Mouse (Mus musculus): Measurements from ENCODE around the gene Tex44. TPM values are rescaled to one million over a fixed set of nuclear protein-coding genes. Genes with fewer than 3 reads are reported as not detected.
A peak's percentile ranks its signal among the peaks of the same experiment; 100 is the strongest.

The Tex44 gene
- polyA plus RNA-seq, 1 experiment = 0.11 TPM

DNA sequence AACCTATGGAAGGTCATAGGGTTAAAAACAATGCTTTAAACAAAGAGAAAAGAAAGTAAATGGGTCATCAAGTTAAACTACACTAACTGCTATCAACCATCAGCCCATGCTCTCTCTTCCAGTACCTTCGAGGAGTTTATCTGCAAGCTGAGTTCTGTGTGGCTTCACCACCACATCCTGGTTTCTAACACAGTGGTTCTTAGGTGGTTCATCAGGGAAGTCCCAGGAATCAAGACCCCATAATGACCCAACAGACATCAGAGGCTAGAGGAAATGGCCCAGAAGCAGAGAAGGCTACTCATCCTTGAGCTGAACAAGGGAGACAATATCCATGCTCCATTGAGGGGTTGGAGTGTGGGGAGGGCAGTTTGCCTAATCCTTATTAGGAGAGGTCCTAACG, 11.0 kb upstream of the Tex44 start:
- DNase-seq = no peak
- TF ChIP-seq CTCF (IDR thresholded peaks at IDR 0.05; ENCODE audit: insufficient read depth, low read length) = no peak
- TF ChIP-seq POLR2A (IDR thresholded peaks at IDR 0.05; ENCODE audit: borderline replicate concordance, extremely low read depth, low read depth, low read length) = no peak
- Histone ChIP-seq H3K4me1 (ENCODE audit: control insufficient read depth, insufficient read depth, low read length) (no peaks in the 10 kb centered on the region), H3K4me3 (replicated peaks; ENCODE audit: extremely low read depth, low read depth, low read length) (no peak overlapping the region)
- 48% methylated on average over 2 of the region's 2 CpGs for whole genome bisulfite sequencing

DNA sequence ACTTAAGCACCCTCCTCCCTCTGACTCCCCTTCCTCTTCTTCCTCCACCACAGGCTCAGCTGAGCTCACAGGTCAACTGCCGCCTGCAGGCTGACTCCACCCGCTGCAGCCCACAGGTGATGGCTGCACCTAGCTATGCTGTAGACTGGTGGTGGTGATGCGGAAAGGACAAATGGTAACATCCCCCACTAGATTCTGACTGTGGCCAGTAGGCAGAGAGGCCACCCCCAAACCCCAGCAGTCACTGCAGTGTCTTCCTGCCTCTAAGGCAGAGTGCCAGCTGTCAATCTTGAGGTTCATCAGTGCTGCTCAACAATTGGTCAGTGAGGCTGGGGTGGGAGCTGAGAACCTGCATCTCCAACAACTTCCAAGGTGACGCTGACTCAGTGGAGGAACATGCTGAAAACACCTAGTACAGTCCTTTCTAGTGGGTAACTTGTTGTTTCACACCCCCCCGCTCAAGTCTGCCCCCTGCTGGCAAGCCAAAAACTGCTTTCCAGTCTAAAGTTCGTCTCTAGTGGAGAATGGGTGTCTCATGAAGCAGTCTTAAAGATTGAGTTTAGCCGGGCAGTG, 10.4 kb upstream of the Tex44 start:
- no peaks in the 10 kb centered on the region for H3K4me1 ChIP-seq (ENCODE audit: control insufficient read depth, insufficient read depth, low read length)
- no peak overlapping the region for H3K4me3 ChIP-seq (replicated peaks; ENCODE audit: extremely low read depth, low read depth, low read length)
- WGBS = 60% methylated on average over 7 of the region's 7 CpGs
- DNase-seq = no peak
- TF ChIP-seq CTCF (IDR thresholded peaks at IDR 0.05; ENCODE audit: insufficient read depth, low read length) (peak; percentile 46), POLR2A (IDR thresholded peaks at IDR 0.05; ENCODE audit: borderline replicate concordance, extremely low read depth, low read depth, low read length) (no peak)

DNA sequence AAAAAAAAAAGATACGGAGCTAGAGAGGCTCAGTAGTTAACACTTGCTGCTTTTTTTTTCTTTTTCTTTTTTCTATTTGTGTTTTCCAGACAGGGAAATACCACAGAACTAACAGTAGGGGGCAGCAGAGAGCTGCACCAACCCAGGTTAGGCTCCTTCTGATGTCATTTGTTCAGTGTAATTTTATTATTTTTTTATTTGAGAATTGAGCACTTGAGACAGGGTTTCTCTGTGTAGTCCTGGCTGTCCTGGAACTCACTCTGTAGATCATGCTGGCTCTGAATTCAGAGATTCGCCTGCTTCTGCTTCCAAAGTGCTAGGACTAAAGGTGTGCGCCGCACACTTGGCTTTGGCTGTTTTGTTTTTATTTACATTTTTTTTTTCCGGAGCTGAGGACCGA, 9.8 kb upstream of the Tex44 start:
- DNase-seq = no peak
- H3K4me3 ChIP-seq (replicated peaks; ENCODE audit: extremely low read depth, low read depth, low read length) = no peak overlapping the region
- 61% methylated on average over 6 of the region's 6 CpGs for WGBS
- TF ChIP-seq POLR2A (IDR thresholded peaks at IDR 0.05; ENCODE audit: borderline replicate concordance, extremely low read depth, low read depth, low read length) = no peak
- peak; percentile 64 for TF ChIP-seq CTCF (IDR thresholded peaks at IDR 0.05; ENCODE audit: insufficient read depth, low read length)
- no peaks in the 10 kb centered on the region for H3K4me1 ChIP-seq (ENCODE audit: control insufficient read depth, insufficient read depth, low read length)

DNA sequence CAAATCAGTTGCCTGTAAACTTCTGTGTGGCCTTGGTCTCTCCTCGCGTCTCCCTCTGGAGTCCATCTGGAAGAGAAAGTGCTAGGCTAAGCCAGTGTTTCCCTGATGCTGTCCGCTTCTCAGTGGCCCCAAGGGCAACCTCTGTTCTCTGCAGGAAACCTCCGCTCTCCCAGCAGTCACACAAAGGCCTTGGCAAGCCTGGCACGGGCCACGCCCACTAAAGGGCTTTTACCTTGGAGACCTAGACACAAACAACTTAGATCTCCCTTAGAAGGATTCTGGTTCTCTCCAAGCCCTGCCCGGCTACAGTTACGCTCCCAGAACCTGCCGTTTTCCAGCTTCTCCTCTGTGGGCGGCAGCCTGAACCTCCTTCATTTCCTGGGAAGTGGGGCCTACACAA, 5.1 kb upstream of the Tex44 start:
- DNase-seq = no peak
- Histone ChIP-seq H3K4me3 (replicated peaks; ENCODE audit: extremely low read depth, low read depth, low read length) (no peak overlapping the region), H3K4me1 (ENCODE audit: control insufficient read depth, insufficient read depth, low read length) (no peaks in the 10 kb centered on the region)
- TF ChIP-seq POLR2A (IDR thresholded peaks at IDR 0.05; ENCODE audit: borderline replicate concordance, extremely low read depth, low read depth, low read length) (0 out of 2 replicates have a peak, but pooled peaks have one; percentile 12), CTCF (IDR thresholded peaks at IDR 0.05; ENCODE audit: insufficient read depth, low read length) (no peak)
- 38% methylated on average over 10 of the region's 10 CpGs for WGBS

DNA sequence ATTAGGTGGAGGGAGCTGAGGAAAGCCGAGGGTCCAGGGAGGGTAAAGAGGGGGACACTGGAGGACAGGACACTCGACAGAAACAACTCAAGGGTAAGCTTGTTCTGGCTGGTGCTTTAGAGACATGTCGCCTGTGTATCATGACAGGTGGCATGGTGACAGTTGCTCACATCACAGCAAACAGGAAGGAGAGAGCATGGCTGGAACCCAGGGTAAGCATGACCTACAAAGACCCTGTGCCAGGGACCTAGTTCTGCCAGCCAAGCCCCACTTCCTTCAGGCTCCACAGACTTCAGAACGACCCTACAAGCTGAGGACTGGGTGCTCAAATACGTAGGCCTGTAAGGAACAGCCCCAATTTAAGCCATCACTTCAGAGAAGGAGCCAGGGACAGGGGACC, 2.2 kb upstream of the Tex44 start:
- 62% methylated on average over 5 of the region's 5 CpGs for WGBS
- TF ChIP-seq CTCF (IDR thresholded peaks at IDR 0.05; ENCODE audit: insufficient read depth, low read length) = no peak
- no peak for TF ChIP-seq POLR2A (IDR thresholded peaks at IDR 0.05; ENCODE audit: borderline replicate concordance, extremely low read depth, low read depth, low read length)
- DNase-seq = no peak
- Histone ChIP-seq H3K4me1 (ENCODE audit: control insufficient read depth, insufficient read depth, low read length) (no peaks in the 10 kb centered on the region), H3K4me3 (replicated peaks; ENCODE audit: extremely low read depth, low read depth, low read length) (no peak overlapping the region)

DNA sequence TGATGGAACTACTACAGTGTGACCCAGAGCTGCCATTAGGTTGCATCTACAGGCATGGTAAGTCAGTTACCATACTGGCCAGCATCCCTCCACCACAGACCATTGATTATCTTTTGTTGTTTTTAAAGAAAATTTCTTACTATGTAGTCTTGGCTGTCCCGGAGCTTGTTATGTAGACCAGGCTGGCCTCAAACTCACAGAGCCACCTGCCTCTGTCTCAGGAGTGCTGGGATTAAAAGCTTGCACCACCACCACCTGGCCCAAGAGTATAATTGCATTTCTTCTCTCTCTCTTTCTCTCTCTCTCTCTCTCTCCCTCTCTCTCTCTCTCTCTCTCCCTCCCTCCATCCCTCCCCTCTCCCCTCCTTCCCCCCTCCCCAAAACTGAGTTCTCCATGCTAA, 1.8 kb upstream of the Tex44 start:
- TF ChIP-seq CTCF (IDR thresholded peaks at IDR 0.05; ENCODE audit: insufficient read depth, low read length) (no peak), POLR2A (IDR thresholded peaks at IDR 0.05; ENCODE audit: borderline replicate concordance, extremely low read depth, low read depth, low read length) (no peak)
- Histone ChIP-seq H3K4me3 (replicated peaks; ENCODE audit: extremely low read depth, low read depth, low read length) (no peak overlapping the region), H3K4me1 (ENCODE audit: control insufficient read depth, insufficient read depth, low read length) (no peaks in the 10 kb centered on the region)
- DNase-seq = no peak
- WGBS = 74% methylated on average over 1 of the region's 1 CpGs

DNA sequence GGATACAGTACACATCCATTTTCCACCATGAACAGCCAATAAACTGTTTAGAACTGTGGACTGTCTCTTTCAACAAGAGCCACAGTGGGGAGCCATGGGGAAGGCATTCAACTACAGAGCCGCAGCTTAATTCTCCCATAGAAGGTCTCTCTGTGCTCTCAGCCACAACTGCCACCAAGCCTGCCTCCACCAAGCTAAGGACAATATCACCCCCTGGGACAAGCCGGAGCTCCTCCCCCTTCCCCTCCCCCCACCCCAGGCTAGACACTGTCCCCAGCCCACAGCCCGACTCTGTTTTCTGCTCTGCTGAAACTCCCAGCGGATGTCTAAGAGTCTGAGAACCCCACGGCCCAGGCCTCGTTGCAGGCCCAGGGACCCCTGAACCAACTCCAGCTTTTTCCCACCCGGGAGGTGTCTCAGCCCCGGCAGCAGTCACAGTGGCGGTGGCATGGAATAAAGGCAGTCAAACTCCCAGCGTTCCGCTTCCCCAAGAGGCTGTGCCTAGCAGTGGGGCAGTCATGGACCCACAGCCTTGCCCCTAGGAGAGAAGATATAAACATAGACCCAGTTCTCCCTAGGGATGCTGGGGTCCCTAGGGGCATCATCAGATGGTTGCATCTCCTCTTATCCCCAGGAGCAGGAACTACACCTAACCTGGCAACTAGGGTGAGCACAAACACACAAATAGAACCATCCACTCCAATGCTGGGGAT, 1.1 kb upstream of the Tex44 start:
- no peak for DNase-seq
- no peak overlapping the region for H3K4me3 ChIP-seq (replicated peaks; ENCODE audit: extremely low read depth, low read depth, low read length)
- WGBS = 46% methylated on average over 11 of the region's 11 CpGs
- no peaks in the 10 kb centered on the region for H3K4me1 ChIP-seq (ENCODE audit: control insufficient read depth, insufficient read depth, low read length)
- TF ChIP-seq POLR2A (IDR thresholded peaks at IDR 0.05; ENCODE audit: borderline replicate concordance, extremely low read depth, low read depth, low read length) (no peak), CTCF (IDR thresholded peaks at IDR 0.05; ENCODE audit: insufficient read depth, low read length) (no peak)

DNA sequence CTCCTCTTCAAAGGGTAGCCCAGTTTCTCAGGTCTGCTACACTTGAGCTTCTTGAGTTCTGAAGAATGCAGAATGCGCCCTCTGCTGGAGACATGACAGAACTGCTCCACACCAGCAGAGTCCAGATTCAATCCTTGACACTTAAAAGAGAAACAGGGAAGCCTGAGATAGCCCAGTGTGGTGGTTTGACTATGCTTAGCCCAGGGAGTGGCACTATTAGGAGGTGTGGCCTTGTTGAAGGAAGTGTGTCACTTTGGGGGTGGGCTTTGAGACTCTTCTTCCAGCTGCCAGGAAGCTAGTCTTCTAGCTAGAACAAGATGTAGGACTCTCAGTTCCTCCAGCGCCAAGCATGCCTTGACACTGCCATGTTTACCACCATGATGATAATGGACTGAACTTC, 3.9 kb downstream of the Tex44 start:
- TF ChIP-seq POLR2A (IDR thresholded peaks at IDR 0.05; ENCODE audit: borderline replicate concordance, extremely low read depth, low read depth, low read length) (no peak), CTCF (IDR thresholded peaks at IDR 0.05; ENCODE audit: insufficient read depth, low read length) (peak; percentile 73)
- 47% methylated on average over 2 of the region's 2 CpGs for WGBS
- Histone ChIP-seq H3K4me1 (ENCODE audit: control insufficient read depth, insufficient read depth, low read length) (peaks cover 7% of the 10 kb centered on the region), H3K4me3 (replicated peaks; ENCODE audit: extremely low read depth, low read depth, low read length) (no peak overlapping the region)
- DNase-seq = peak; percentile 71

DNA sequence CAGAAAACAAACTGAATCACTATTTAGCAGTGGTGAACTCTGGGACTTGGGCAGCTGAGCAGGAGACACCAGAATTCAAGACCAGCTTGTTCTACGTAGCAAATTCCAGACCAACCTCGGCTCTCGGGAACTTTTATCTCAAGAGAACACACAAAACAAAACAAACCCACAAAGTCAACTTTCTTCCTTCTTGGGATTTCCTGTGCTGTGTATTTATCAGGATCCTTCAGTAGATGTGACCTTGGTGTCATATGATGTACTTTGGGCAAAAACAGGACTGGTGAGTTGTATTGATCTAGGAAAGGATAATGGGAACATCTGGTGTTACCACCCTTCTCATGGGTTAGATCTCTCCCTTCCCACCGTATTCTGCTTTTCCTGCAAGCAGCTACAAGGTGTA, 6.6 kb downstream of the Tex44 start:
- 39% methylated on average over 4 of the region's 4 CpGs for WGBS
- DNase-seq = no peak
- peaks cover 14% of the 10 kb centered on the region for H3K4me1 ChIP-seq (ENCODE audit: control insufficient read depth, insufficient read depth, low read length)
- TF ChIP-seq CTCF (IDR thresholded peaks at IDR 0.05; ENCODE audit: insufficient read depth, low read length) (no peak), POLR2A (IDR thresholded peaks at IDR 0.05; ENCODE audit: borderline replicate concordance, extremely low read depth, low read depth, low read length) (no peak)
- no peak overlapping the region for H3K4me3 ChIP-seq (replicated peaks; ENCODE audit: extremely low read depth, low read depth, low read length)

DNA sequence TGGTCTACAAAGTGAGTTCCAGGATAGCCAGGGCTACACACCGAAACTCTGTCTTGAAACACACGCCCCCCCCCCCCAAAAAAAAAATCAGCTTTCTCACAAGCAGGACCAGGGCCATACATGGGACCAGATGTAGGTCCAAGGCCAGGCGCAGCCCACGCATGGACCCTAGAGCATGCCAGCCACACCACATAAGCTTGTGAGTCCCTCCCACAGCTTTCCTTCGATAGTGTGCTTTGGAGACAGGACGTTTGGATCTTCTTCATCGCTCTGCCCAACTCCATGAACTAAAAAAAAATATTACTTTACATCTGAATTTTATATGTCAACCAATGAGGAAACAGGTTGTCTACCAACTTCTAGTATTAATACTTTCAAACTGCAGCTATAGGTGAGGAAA, 7.2 kb downstream of the Tex44 start:
- no peak for TF ChIP-seq CTCF (IDR thresholded peaks at IDR 0.05; ENCODE audit: insufficient read depth, low read length)
- no peak for TF ChIP-seq POLR2A (IDR thresholded peaks at IDR 0.05; ENCODE audit: borderline replicate concordance, extremely low read depth, low read depth, low read length)
- Histone ChIP-seq H3K4me3 (replicated peaks; ENCODE audit: extremely low read depth, low read depth, low read length) (no peak overlapping the region), H3K4me1 (ENCODE audit: control insufficient read depth, insufficient read depth, low read length) (peaks cover 14% of the 10 kb centered on the region)
- WGBS = 72% methylated on average over 7 of the region's 7 CpGs
- no peak for DNase-seq

All from lung, adult 2 months (tissue).